Mouse (Mus musculus) forebrain, embryonic 14.5 days (tissue): ENCODE measurements at regions not wholly inside any gene's neighbourhood (a gene's known extent, or its start where the extent isn't known, plus 50 kb on each side); places are given as distances from the start of the nearest gene placed in this dataset.

ENCODE experiments used
- ATAC-seq: fragments of 200-750 bp; cut with Nextera tagmentation; 2 replicates; pipeline ENCODE4 v1.8.0; 2017; ENCODE audit warnings: mild to moderate bottlenecking, moderate library complexity
- DNase-seq: peaks from one replicate; pipeline ENCODE4 v3.0.0-alpha.2; 2015; ENCODE audit warnings: low spot score
- H3K27ac ChIP-seq: fragments of 300-500 bp; sonication (generic); 2 replicates; pipeline ENCODE4 v1.5.1; 2014; ENCODE audit warnings: low read depth, mild to moderate bottlenecking, control low read depth, low read length, moderate library complexity
- H3K27me3 ChIP-seq: fragments of 300-500 bp; sonication (generic); replicated peaks from 2 replicates; pipeline ENCODE4 v1.6.1; 2014; ENCODE audit warnings: low read length, control low read depth, mixed read lengths; ENCODE audit not compliant: control insufficient read depth, insufficient read depth
- H3K36me3 ChIP-seq: fragments of 300-500 bp; sonication (generic); 2 replicates; pipeline ENCODE4 v1.6.1; 2014; ENCODE audit warnings: low read length, control low read depth; ENCODE audit not compliant: control insufficient read depth, insufficient read depth
- H3K4me1 ChIP-seq: fragments of 300-500 bp; sonication (generic); 2 replicates; pipeline ENCODE4 v1.6.1; 2014; ENCODE audit warnings: antibody characterized with exemption, low read length, control low read depth; ENCODE audit not compliant: control insufficient read depth, insufficient read depth
- H3K4me2 ChIP-seq: fragments of 300-500 bp; sonication (generic); 2 replicates; pipeline ENCODE4 v1.6.1; 2014; ENCODE audit warnings: mild to moderate bottlenecking, control low read depth, low read length
- H3K4me3 ChIP-seq: fragments of 300-500 bp; sonication (generic); 2 replicates; pipeline ENCODE4 v1.5.1; 2014; ENCODE audit warnings: low read depth, low read length, control low read depth
- H3K9ac ChIP-seq: fragments of 300-500 bp; sonication (generic); 2 replicates; pipeline ENCODE4 v1.6.1; 2014; ENCODE audit warnings: mild to moderate bottlenecking, low read length, control low read depth, moderate library complexity
- H3K9me3 ChIP-seq: fragments of 300-500 bp; sonication (generic); replicated peaks from 2 replicates; pipeline ENCODE4 v1.6.1; 2016; ENCODE audit warnings: low read length, control low read depth, mixed read lengths; ENCODE audit not compliant: control insufficient read depth
- WGBS: fragments of 180-500 bp; shearing (Covaris S2); extraction: QIAGEN DNeasy Blood & Tissue Kit; methylation state at CpG from one replicate; pipeline ENCODE4 v1.1.7; 2014; 5-methylcytosine and 5-hydroxymethylcytosine counted together

DNA sequence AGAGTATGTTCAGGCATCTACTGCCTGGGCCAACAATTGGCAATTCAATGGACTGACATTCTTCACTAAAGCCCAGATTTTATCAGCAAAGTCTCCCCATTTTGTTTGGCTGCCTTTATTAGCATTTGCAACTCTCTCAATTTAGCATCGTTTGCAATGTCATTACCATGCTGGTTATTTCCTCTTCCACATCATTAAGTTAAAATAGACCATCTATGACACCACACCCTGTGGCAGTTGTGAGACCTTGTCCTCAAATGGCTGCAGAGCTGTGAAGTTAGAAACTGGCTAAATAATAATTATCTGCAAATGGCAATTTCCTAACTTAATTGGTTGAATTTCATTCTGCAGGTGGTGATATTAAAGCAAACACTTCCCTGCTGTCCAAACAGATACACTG is 381.8 kb downstream of the H2al1n start:
- 37% methylated on average over 1 of the region's 1 CpGs for WGBS
- Histone ChIP-seq H3K9ac (no peak overlapping the region), H3K9me3 (no peaks in the 10 kb centered on the region)

DNA sequence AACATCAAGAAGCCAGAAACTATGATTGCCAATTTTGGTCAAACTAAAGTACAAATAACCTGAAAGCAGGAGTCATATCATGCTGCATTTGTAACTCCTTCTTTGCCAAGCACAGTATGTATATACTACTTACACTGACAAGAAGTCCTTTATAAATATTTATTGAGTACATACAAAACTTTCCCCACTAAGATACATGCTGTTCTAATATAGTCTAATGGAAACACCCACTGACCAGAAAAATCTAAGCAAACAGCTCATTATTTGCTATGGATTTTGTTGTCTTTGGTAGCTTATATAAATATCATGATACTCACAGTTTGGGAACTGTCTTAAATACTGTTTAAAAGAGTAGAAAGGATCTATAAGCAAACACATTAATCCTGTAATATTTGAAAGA is 385.9 kb downstream of the H2al1n start:
- no peaks in the 10 kb centered on the region for H3K27me3 ChIP-seq
- no peak for DNase-seq
- no peak overlapping the region for H3K4me2 ChIP-seq
- no peak overlapping the region for H3K4me3 ChIP-seq
- H3K27ac ChIP-seq = no peak overlapping the region
- ATAC-seq = no peak
- no peaks in the 10 kb centered on the region for H3K36me3 ChIP-seq
- no peaks in the 10 kb centered on the region for H3K9me3 ChIP-seq
- no peaks in the 10 kb centered on the region for H3K4me1 ChIP-seq
- no peak overlapping the region for H3K9ac ChIP-seq

More for the DNA sequence above, 381.8 kb downstream of the H2al1n start:
- ATAC-seq = no peak
- DNase-seq = no peak
- Histone ChIP-seq H3K27ac (no peak overlapping the region), H3K4me3 (no peak overlapping the region), H3K36me3 (no peaks in the 10 kb centered on the region), H3K27me3 (no peaks in the 10 kb centered on the region), H3K4me1 (no peaks in the 10 kb centered on the region), H3K4me2 (no peak overlapping the region)

DNA sequence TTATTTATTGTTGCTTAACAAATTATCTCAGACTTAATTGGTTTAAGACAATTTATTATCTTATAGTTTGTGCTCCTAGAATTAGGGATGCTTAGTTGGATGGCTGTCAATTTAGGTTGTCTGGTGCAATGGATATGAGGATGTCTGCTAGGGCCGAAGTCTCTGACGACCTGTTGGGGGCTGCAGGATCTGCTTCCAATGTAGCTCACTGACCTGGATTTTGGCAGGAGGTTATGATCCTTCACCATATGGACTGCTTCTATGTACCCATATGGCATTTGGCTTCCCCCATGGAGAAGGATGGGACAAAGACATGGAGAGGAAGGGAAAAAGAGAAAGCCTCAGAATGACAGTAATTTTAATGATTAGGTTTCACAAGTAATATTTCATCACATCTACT is 391.0 kb downstream of the H2al1n start:
- Histone ChIP-seq H3K4me2 (no peak overlapping the region), H3K4me1 (no peaks in the 10 kb centered on the region), H3K9ac (no peak overlapping the region), H3K27me3 (no peaks in the 10 kb centered on the region), H3K4me3 (no peak overlapping the region), H3K9me3 (no peaks in the 10 kb centered on the region), H3K36me3 (no peaks in the 10 kb centered on the region), H3K27ac (no peak overlapping the region)
- DNase-seq = no peak
- ATAC-seq = no peak
- WGBS = 80% methylated on average over 2 of the region's 2 CpGs

DNA sequence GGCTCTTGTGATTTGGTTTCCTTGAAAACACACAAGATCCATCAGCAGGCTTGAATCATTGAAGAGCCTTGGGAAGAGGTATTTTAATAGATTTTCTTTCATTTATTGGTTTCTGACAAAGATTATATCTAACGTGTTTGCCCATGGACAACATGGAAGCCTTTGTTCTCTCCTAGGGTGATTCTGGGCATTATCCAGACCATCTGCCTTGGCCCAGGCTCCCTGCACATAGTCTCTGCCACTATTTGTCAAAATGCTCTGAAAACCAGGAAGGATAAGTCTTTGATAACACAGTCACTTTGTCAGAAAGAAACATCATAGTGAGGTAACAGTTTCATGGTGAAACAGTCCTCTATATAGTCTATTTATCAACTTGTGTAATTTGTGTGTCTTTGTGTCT is 398.2 kb downstream of the H2al1n start:
- Histone ChIP-seq H3K9me3 (no peaks in the 10 kb centered on the region), H3K4me3 (no peak overlapping the region), H3K27me3 (no peaks in the 10 kb centered on the region), H3K27ac (no peak overlapping the region), H3K36me3 (no peaks in the 10 kb centered on the region), H3K4me2 (no peak overlapping the region), H3K9ac (no peak overlapping the region), H3K4me1 (no peaks in the 10 kb centered on the region)
- 79% methylated on average over 1 of the region's 1 CpGs for WGBS
- ATAC-seq (no peak), DNase-seq (no peak)

DNA sequence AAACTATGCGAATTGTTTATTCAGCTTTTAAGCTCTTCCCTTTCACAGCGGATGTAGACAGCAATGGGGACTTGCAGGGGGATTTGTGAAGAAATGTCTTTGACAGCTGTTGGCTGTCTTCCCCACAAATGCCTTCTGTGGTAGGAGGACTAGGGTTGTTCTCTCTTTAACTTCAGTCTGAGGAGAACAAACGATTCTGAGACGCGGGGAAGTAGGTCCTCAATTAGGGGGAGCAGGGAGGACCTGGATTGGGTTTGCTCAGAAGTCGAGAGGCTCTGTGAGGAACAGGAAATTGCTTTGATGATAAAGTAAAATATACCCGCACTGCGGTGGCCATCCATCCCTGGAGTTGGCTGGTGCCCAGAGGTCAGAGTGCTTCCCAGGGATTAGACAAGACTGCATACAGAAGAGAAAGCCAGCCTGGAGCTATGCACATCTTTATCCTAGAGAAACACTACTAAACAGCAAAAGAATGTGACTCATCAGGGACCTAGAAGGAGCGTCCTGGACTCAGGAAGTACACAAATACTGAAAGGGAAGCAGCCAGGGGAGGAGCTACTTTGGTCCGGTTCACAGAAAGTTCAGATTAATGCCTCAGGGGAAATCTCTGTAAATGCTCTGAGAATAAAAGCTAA is 417.4 kb downstream of the H2al1n start:
- ATAC-seq (peak; percentile 65; the same call in 1 of the 2 replicates), DNase-seq (peak; percentile 41)
- no peaks in the 10 kb centered on the region for H3K9me3 ChIP-seq
- H3K27ac ChIP-seq = no peak overlapping the region
- H3K27me3 ChIP-seq = no peaks in the 10 kb centered on the region
- H3K4me2 ChIP-seq = no peak overlapping the region
- H3K4me3 ChIP-seq = no peak overlapping the region
- WGBS = 26% methylated on average over 10 of the region's 10 CpGs
- no peak overlapping the region for H3K9ac ChIP-seq
- H3K4me1 ChIP-seq = no peaks in the 10 kb centered on the region
- no peaks in the 10 kb centered on the region for H3K36me3 ChIP-seq

DNA sequence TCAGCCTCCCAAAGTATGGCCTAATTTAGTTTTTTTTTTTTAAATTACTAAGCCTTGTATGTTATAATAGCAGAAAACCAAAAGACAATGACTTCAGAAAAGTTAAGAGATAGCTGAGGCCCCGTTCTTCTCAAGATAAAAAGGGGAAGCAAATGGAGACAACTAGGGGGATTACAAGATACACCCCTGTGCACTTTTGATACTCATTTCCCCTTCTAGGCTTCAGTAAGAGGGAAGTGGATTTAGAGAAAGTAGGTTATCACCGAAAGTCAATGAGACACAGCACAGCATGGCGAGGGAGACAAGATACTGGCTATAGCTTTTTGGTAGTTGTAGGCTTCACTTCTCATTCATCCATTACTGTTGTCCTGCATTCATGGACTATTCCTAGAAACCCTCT is 428.4 kb downstream of the H2al1n start:
- H3K4me3 ChIP-seq = no peak overlapping the region
- H3K9ac ChIP-seq = no peak overlapping the region
- no peaks in the 10 kb centered on the region for H3K36me3 ChIP-seq
- no peak overlapping the region for H3K27ac ChIP-seq
- no peak overlapping the region for H3K4me2 ChIP-seq
- DNase-seq (no peak), ATAC-seq (no peak)
- no peaks in the 10 kb centered on the region for H3K4me1 ChIP-seq
- no peaks in the 10 kb centered on the region for H3K9me3 ChIP-seq
- 91% methylated on average over 3 of the region's 3 CpGs for WGBS
- H3K27me3 ChIP-seq = no peaks in the 10 kb centered on the region

DNA sequence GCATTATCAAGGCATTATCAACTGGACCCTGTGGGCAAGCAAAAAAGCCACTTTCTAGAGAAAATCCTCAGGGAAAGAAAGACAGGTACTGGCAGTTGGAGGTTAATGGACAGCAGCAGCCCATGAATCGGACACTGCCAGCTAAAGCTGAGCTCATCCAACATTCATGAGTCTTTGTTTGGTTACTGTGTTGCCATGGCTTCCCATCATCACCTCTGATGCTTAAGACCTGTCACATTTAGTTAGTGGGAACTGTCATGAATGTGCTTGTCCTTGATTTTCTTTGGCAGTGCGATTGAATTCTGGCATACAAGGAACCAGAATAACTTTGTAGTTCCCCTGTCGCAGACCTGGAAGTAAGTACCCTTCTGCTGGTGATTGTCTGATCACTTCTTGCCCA is 453.9 kb downstream of the H2al1n start:
- DNase-seq (peak; percentile 27), ATAC-seq (no peak)
- no peak overlapping the region for H3K9ac ChIP-seq
- H3K27ac ChIP-seq = no peak overlapping the region
- no peaks in the 10 kb centered on the region for H3K4me1 ChIP-seq
- H3K36me3 ChIP-seq = no peaks in the 10 kb centered on the region
- 60% methylated on average over 3 of the region's 3 CpGs for WGBS
- H3K9me3 ChIP-seq = no peaks in the 10 kb centered on the region
- H3K4me3 ChIP-seq = no peak overlapping the region
- no peak overlapping the region for H3K4me2 ChIP-seq
- H3K27me3 ChIP-seq = no peaks in the 10 kb centered on the region

DNA sequence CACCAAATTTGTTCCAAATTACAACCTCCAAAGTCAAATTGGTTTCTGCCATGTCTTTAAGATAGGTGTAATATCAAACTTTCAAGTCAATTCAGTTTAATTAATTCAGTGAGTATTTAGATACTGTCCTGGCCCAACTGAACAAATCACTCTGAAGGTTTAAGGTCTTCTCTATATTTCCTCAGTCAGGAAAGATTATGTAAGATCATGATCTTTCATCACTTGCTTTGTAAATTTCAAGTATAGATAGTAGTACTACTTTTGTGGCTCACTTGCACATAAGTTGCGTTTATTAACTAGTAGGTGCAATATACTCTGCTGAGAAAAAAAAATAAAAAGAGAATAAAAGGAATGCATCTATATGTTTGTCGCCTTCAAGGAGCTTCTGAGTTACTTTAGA is 485.4 kb downstream of the H2al1n start:
- Histone ChIP-seq H3K27ac (no peak overlapping the region), H3K4me2 (no peak overlapping the region), H3K4me3 (no peak overlapping the region), H3K36me3 (no peaks in the 10 kb centered on the region), H3K9ac (no peak overlapping the region), H3K4me1 (no peaks in the 10 kb centered on the region), H3K27me3 (no peaks in the 10 kb centered on the region), H3K9me3 (no peaks in the 10 kb centered on the region)
- no peak for DNase-seq
- WGBS = 87% methylated on average over 2 of the region's 2 CpGs
- no peak for ATAC-seq

DNA sequence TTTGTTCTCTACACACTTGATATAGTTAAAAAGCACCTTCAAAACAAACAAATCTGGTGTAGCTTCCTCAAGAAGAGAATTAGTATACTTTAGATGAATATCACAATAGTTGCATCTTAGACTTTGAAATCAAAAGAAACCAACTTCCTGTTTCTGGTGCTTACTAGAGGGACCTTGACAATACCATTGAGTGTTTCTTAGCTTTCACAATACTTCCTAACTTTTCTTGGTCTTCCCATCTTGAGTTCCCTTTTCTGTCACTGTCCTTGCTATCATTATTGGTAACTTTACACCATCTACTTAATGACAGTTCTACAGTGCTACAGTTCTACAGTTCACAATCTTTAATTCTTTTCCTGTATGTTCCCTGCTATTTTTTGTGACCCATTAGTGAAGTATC is 528.1 kb downstream of the H2al1n start:
- H3K27me3 ChIP-seq = no peaks in the 10 kb centered on the region
- H3K9me3 ChIP-seq = no peaks in the 10 kb centered on the region
- no peak overlapping the region for H3K27ac ChIP-seq
- no peak overlapping the region for H3K4me2 ChIP-seq
- ATAC-seq (no peak), DNase-seq (no peak)
- no peaks in the 10 kb centered on the region for H3K36me3 ChIP-seq
- H3K4me3 ChIP-seq = no peak overlapping the region
- H3K4me1 ChIP-seq = no peaks in the 10 kb centered on the region
- H3K9ac ChIP-seq = no peak overlapping the region
